In genomic region chr8:89241686-89242085, GRCm38 (mm10) we compare ENCODE assay signal across 29 mouse cellular contexts.
DNase-seq lines count a peak whose midpoint lies in the region; ATAC-seq and TF ChIP-seq lines count a peak whose summit lies in the region.
"Had no signal": no experiment of that assay in that cellular context is flagged by ENCODE, and none has a peak within 500 bp of the region (broad histone marks: within the 10 kb centered on the region; RNA-seq: fewer than 3 reads in every experiment).

No protein-coding gene starts in this region.

- no peaks in the 10 kb centered on the region for H3K4me1 ChIP-seq in lung, embryonic 14.5 days (ENCODE audit: insufficient read depth)
- H3K4me1 ChIP-seq: liver, embryonic 15.5 days; lung, embryonic 15.5 days had no signal

- no peak for TF ChIP-seq CTCF in lung, embryonic 14.5 days (IDR thresholded peaks at IDR 0.05; ENCODE audit: low read depth)
- no peak for TF ChIP-seq CTCF in brain, embryonic 14.5 days (IDR thresholded peaks at IDR 0.05; ENCODE audit: borderline replicate concordance, extremely low read depth, insufficient read depth, insufficient read length)

- H3K4me3 ChIP-seq in lung, embryonic 14.5 days (ENCODE audit: low read depth, low read length): no peak overlapping the region
- H3K4me3 ChIP-seq: embryonic facial prominence, embryonic 10.5 days; embryonic facial prominence, embryonic 15.5 days; forebrain, embryonic 12.5 days; gastrocnemius, adult 2 months; hindbrain, embryonic 12.5 days; intestine, embryonic 15.5 days; limb, embryonic 12.5 days; liver, embryonic 15.5 days; lung, embryonic 15.5 days; neural tube, embryonic 13.5 days had no signal

- no peak for DNase-seq in frontal cortex, postnatal 36 days (ENCODE audit: low spot score in 2 of 2)
- peak; percentile 5 for DNase-seq in lung, embryonic 14.5 days
- no peak for DNase-seq in lung, postnatal 14 days
- DNase-seq in brain, adult 2 months (ENCODE audit: low read depth, low spot score): peak; percentile 72
- peak; percentile 60 for DNase-seq in brain, embryonic 14.5 days (ENCODE audit: low read depth)
- no peak for DNase-seq in kidney, postnatal 25 days
- DNase-seq: adrenal gland, postnatal 25 days; B cell, adult 2 months; cerebellum, adult 2 months; gastrocnemius, adult 2 months; gastrocnemius, postnatal 36 days; heart, adult 18-20 months; heart, postnatal 36 days; kidney, adult 2 months; lung, postnatal 36 days; right cerebral cortex, postnatal 14 days; thymus, postnatal 14 days had no signal

- peak; percentile 27; the same call in 1 of the 2 replicates for ATAC-seq in frontal cortex, adult (ENCODE audit: low TSS enrichment)
- no peak for ATAC-seq in lung, embryonic 14.5 days (ENCODE audit: insufficient read depth)
- ATAC-seq: hindbrain, postnatal 0 days; intestine, embryonic 15.5 days had no signal

- H3K9ac ChIP-seq in lung, embryonic 14.5 days: no peak overlapping the region
- H3K9ac ChIP-seq: embryonic facial prominence, embryonic 15.5 days; forebrain, embryonic 12.5 days; hindbrain, embryonic 12.5 days; intestine, embryonic 15.5 days; limb, embryonic 12.5 days; liver, embryonic 15.5 days; lung, embryonic 15.5 days; neural tube, embryonic 13.5 days had no signal

- H3K4me2 ChIP-seq in lung, embryonic 14.5 days: no peak overlapping the region
- H3K4me2 ChIP-seq: embryonic facial prominence, embryonic 15.5 days; forebrain, embryonic 12.5 days; heart, embryonic 11.5 days; hindbrain, embryonic 12.5 days; intestine, embryonic 15.5 days; limb, embryonic 12.5 days; liver, embryonic 15.5 days; lung, embryonic 15.5 days; neural tube, embryonic 13.5 days had no signal

- no peaks in the 10 kb centered on the region for H3K36me3 ChIP-seq in lung, embryonic 14.5 days (ENCODE audit: insufficient read depth)
- H3K36me3 ChIP-seq: embryonic facial prominence, embryonic 10.5 days; embryonic facial prominence, embryonic 15.5 days; forebrain, embryonic 12.5 days; hindbrain, embryonic 12.5 days; intestine, embryonic 15.5 days; limb, embryonic 12.5 days; liver, embryonic 15.5 days; lung, embryonic 15.5 days; neural tube, embryonic 13.5 days had no signal

- no peaks in the 10 kb centered on the region for H3K27me3 ChIP-seq in lung, embryonic 14.5 days (ENCODE audit: insufficient read depth, low read length)

- WGBS in lung, embryonic 14.5 days: 30% methylated on average over 5 of the region's 5 CpGs

- H3K27ac ChIP-seq in lung, embryonic 14.5 days (ENCODE audit: low read depth): no peak overlapping the region
- H3K27ac ChIP-seq: embryonic facial prominence, embryonic 10.5 days; embryonic facial prominence, embryonic 15.5 days; forebrain, embryonic 12.5 days; gastrocnemius, adult 2 months; hindbrain, embryonic 12.5 days; hindbrain, postnatal 0 days; intestine, embryonic 15.5 days; limb, embryonic 12.5 days; liver, embryonic 15.5 days; lung, embryonic 15.5 days; neural tube, embryonic 13.5 days had no signal

- no peaks in the 10 kb centered on the region for H3K9me3 ChIP-seq in lung, embryonic 14.5 days (ENCODE audit: low read depth, low read length)
- H3K9me3 ChIP-seq: embryonic facial prominence, embryonic 10.5 days; embryonic facial prominence, embryonic 15.5 days; forebrain, embryonic 12.5 days; hindbrain, embryonic 12.5 days; intestine, embryonic 15.5 days; limb, embryonic 12.5 days; liver, embryonic 15.5 days; lung, embryonic 15.5 days; neural tube, embryonic 13.5 days had no signal

- TF ChIP-seq POLR2A in brain, embryonic 14.5 days (IDR thresholded peaks at IDR 0.05; ENCODE audit: borderline replicate concordance, extremely low read depth, insufficient read depth, insufficient read length, poor library complexity, severe bottlenecking): no peak

Comparison
In these comparisons a context has a peak if more than half of its experiments do, and no peak if none do; other contexts are left out.
1. DNase-seq: peak in lung, embryonic 14.5 days (single experiment), brain, adult 2 months (single experiment) and brain, embryonic 14.5 days (single experiment); none in frontal cortex, postnatal 36 days (0 of 2), lung, postnatal 14 days (single experiment) and kidney, postnatal 25 days (0 of 2).